Mouse (Mus musculus): ENCODE measurements around the gene Zfyve19. TPM values are rescaled to one million over a fixed set of nuclear protein-coding genes. Genes with fewer than 3 reads are reported as not detected.

The Zfyve19 gene
- polyA plus RNA-seq, 1 experiment from 2014 or later = 50.8 TPM

DNA sequence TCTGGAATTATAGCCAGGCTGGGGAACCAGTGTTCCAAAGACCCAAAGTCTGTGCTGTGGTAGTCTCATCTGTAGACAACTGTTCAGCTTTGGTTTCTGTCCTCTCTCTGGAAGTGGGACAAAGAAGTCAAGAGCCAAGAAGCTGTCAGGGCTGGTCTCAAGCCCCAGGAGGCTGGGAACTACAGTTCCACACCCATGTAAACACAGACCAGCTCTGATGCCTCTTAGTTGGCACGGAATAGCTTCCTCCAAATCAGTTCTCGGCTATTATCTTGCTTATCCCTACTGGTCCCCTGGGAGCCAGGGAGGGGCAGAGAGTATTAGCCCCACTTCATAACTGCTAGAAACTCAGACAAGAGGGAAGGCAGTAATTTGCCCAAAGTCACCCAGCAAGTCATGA is 52.9 kb downstream of the Zfyve19 start:
- ATAC-seq (ENCODE audit: low read depth) = peak; percentile 67
- H3K27ac ChIP-seq (ENCODE audit: low read length) = no peak overlapping the region
- 30% methylated on average over 2 of the region's 2 CpGs for WGBS
- no peak overlapping the region for H3K4me2 ChIP-seq (ENCODE audit: low read depth, low read length)
- peaks cover 6% of the 10 kb centered on the region for H3K4me1 ChIP-seq (replicated peaks; ENCODE audit: control insufficient read depth, insufficient read depth, low read length)
- no peaks in the 10 kb centered on the region for H3K36me3 ChIP-seq (ENCODE audit: control insufficient read depth, insufficient read depth, low read length)
- no peak overlapping the region for H3K9ac ChIP-seq (ENCODE audit: low read length)
- no peak overlapping the region for H3K4me3 ChIP-seq (ENCODE audit: low read length)
- H3K9me3 ChIP-seq (ENCODE audit: control insufficient read depth, low read length) = no peaks in the 10 kb centered on the region
- no peaks in the 10 kb centered on the region for H3K27me3 ChIP-seq (ENCODE audit: control insufficient read depth, insufficient read depth, low read depth, low read length)

DNA sequence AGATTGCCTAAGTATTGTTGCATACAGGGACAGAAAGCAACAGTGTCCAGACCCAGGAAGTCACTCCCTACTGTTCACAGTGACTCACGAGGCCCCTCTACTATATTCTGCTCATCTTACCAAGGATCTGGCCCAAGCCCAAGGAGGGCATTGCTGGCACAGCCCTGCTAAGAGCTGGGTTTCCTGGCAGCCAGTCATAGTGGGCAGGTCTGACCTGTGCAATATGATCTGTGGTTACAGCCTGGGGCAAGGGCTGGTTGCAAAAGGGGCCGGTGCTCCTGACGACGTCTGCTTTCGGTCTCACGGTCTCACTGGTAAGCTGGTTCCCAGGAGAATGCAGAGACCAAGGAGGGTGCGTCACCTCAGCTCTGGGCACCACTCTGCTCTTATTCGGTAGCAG is 54.6 kb downstream of the Zfyve19 start:
- 18% methylated on average over 8 of the region's 8 CpGs for WGBS
- H3K36me3 ChIP-seq (ENCODE audit: control insufficient read depth, insufficient read depth, low read length) = no peaks in the 10 kb centered on the region
- H3K4me3 ChIP-seq (ENCODE audit: low read length) = no peak overlapping the region
- H3K9me3 ChIP-seq (ENCODE audit: control insufficient read depth, low read length) = no peaks in the 10 kb centered on the region
- H3K9ac ChIP-seq (ENCODE audit: low read length) = peak overlapping the region; percentile 22; the same call in 1 of the 2 replicates
- peaks cover 6% of the 10 kb centered on the region for H3K4me1 ChIP-seq (replicated peaks; ENCODE audit: control insufficient read depth, insufficient read depth, low read length)
- no peaks in the 10 kb centered on the region for H3K27me3 ChIP-seq (ENCODE audit: control insufficient read depth, insufficient read depth, low read depth, low read length)
- peak; percentile 87 for ATAC-seq (ENCODE audit: low read depth)
- H3K27ac ChIP-seq (ENCODE audit: low read length) = peak overlapping the region; percentile 44
- H3K4me2 ChIP-seq (ENCODE audit: low read depth, low read length) = peak overlapping the region; percentile 34; the same call in 1 of the 2 replicates

DNA sequence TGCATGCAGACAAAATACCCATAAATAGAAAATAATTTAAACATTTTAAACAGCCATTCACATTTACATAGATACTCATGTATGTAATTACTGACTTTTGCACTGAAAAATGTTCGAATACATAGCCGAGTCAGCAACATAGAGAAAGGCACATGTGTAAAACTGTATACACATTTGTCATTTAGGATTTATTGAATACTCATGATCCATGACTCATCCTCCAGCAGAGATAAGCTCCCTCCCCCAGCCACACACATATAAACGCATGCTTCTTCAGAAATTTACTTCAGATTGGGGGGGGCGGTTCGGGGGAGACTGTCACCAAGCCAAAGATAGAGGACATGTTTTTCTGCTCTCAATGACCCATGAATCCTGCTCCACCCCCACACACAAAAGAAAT is 55.4 kb downstream of the Zfyve19 start:
- 71% methylated on average over 5 of the region's 5 CpGs for WGBS
- H3K36me3 ChIP-seq (ENCODE audit: control insufficient read depth, insufficient read depth, low read length) = no peaks in the 10 kb centered on the region

More for the DNA sequence above, 55.4 kb downstream of the Zfyve19 start:
- Histone ChIP-seq H3K9me3 (ENCODE audit: control insufficient read depth, low read length) (no peaks in the 10 kb centered on the region), H3K4me3 (ENCODE audit: low read length) (no peak overlapping the region), H3K4me2 (ENCODE audit: low read depth, low read length) (no peak overlapping the region), H3K27ac (ENCODE audit: low read length) (no peak overlapping the region), H3K4me1 (replicated peaks; ENCODE audit: control insufficient read depth, insufficient read depth, low read length) (peaks cover 6% of the 10 kb centered on the region), H3K9ac (ENCODE audit: low read length) (no peak overlapping the region), H3K27me3 (ENCODE audit: control insufficient read depth, insufficient read depth, low read depth, low read length) (no peaks in the 10 kb centered on the region)
- ATAC-seq (ENCODE audit: low read depth) = no peak

Other genes with a start within 250 kb of the Zfyve19 start
- 23.8 and 25.1 TPM in 2 replicates for gene Ccdc32, start 179.2 kb upstream of the Zfyve19 start, polyA plus RNA-seq (2015; fragmentation: Nextera tagmentation; extraction: Ambion mirVana)
- 3.3 and 3.5 TPM in 2 replicates for gene Rpusd2, start 173.8 kb upstream of the Zfyve19 start, polyA plus RNA-seq (2015; fragmentation: Nextera tagmentation; extraction: Ambion mirVana)
- 62.8 and 64.4 TPM in 2 replicates for gene Knl1, start 161.5 kb upstream of the Zfyve19 start, polyA plus RNA-seq (2015; fragmentation: Nextera tagmentation; extraction: Ambion mirVana)
- gene Rad51, start 95.8 kb upstream of the Zfyve19 start, polyA plus RNA-seq (2015; fragmentation: Nextera tagmentation; extraction: Ambion mirVana) = 52.6 and 53.0 TPM in 2 replicates
- gene Rmdn3, start 51.6 kb upstream of the Zfyve19 start, polyA plus RNA-seq (2015; fragmentation: Nextera tagmentation; extraction: Ambion mirVana) = 39.9 and 41.1 TPM in 2 replicates
- gene Gchfr, start 40.8 kb upstream of the Zfyve19 start, polyA plus RNA-seq (2015; fragmentation: Nextera tagmentation; extraction: Ambion mirVana) = 24.3 and 26.1 TPM in 2 replicates
- 0.40 and 0.41 TPM in 2 replicates for gene Gm14137, start 34.1 kb upstream of the Zfyve19 start, polyA plus RNA-seq (2015; fragmentation: Nextera tagmentation; extraction: Ambion mirVana)
- 17.0 and 22.3 TPM in 2 replicates for gene Dnajc17, start 178 bp downstream of the Zfyve19 start, polyA plus RNA-seq (2015; fragmentation: Nextera tagmentation; extraction: Ambion mirVana)
- 0.47 and 0.73 TPM in 2 replicates for gene Ppp1r14d, start 21.3 kb downstream of the Zfyve19 start, polyA plus RNA-seq (2015; fragmentation: Nextera tagmentation; extraction: Ambion mirVana)
- 34.2 and 36.2 TPM in 2 replicates for gene Spint1, start 28.7 kb downstream of the Zfyve19 start, polyA plus RNA-seq (2015; fragmentation: Nextera tagmentation; extraction: Ambion mirVana)
- gene Rhov, start 62.7 kb downstream of the Zfyve19 start, polyA plus RNA-seq (2015; fragmentation: Nextera tagmentation; extraction: Ambion mirVana) = 1.3 and 2.2 TPM in 2 replicates
- 18.8 and 19.5 TPM in 2 replicates for gene Vps18, start 80.1 kb downstream of the Zfyve19 start, polyA plus RNA-seq (2015; fragmentation: Nextera tagmentation; extraction: Ambion mirVana)
- 14.6 and 17.8 TPM in 2 replicates for gene Dll4, start 117.2 kb downstream of the Zfyve19 start, polyA plus RNA-seq (2015; fragmentation: Nextera tagmentation; extraction: Ambion mirVana)
- 1.1 and 1.7 TPM in 2 replicates for gene Chac1, start 142.6 kb downstream of the Zfyve19 start, polyA plus RNA-seq (2015; fragmentation: Nextera tagmentation; extraction: Ambion mirVana)